22 mouse cellular contexts compared by ENCODE assay signal in genomic region chr12:105733370-105734159, GRCm38 (mm10). TPM values are rescaled to one million over a fixed set of nuclear protein-coding genes. Genes with fewer than 3 reads are reported as not detected.
DNase-seq lines count a peak whose midpoint lies in the region; ATAC-seq lines count a peak whose summit lies in the region.
"Had no signal": no experiment of that assay in that cellular context is flagged by ENCODE, and none has a peak within 500 bp of the region (broad histone marks: within the 10 kb centered on the region; RNA-seq: fewer than 3 reads in every experiment).

No protein-coding gene starts in this region.

- DNase-seq in forebrain, embryonic 14.5 days (ENCODE audit: low spot score): peak; percentile 10
- DNase-seq in ES-CJ7 (ENCODE audit: low read depth, low spot score): peak; percentile 62
- DNase-seq in left cerebral cortex, postnatal 4 days: no peak
- no peak for DNase-seq in cerebellum, adult 8-10 months
- DNase-seq: adrenal gland, adult 2 months; adrenal gland, postnatal 25 days; cerebellum, adult 2 months; cerebellum, postnatal 14 days; gastrocnemius, adult 2 months; gastrocnemius, postnatal 25 days; heart, adult 18-20 months; heart, postnatal 10 days; heart, postnatal 4 days had no signal

- H3K4me2 ChIP-seq in forebrain, embryonic 14.5 days (ENCODE audit: low read length): no peak overlapping the region
- no peak overlapping the region for H3K4me2 ChIP-seq in forebrain, embryonic 12.5 days
- H3K4me2 ChIP-seq: embryonic facial prominence, embryonic 13.5 days; forebrain, embryonic 13.5 days; hindbrain, embryonic 15.5 days had no signal

- intact Hi-C loops in left cerebral cortex, postnatal 4 days (cut with DNase I): no loop called here

- H3K4me1 ChIP-seq in forebrain, embryonic 14.5 days (ENCODE audit: control insufficient read depth, insufficient read depth, low read length): no peaks in the 10 kb centered on the region
- H3K4me1 ChIP-seq in forebrain, embryonic 12.5 days: no peaks in the 10 kb centered on the region
- H3K4me1 ChIP-seq: embryonic facial prominence, embryonic 13.5 days; forebrain, embryonic 13.5 days; hindbrain, embryonic 15.5 days had no signal

- H3K9ac ChIP-seq in forebrain, embryonic 14.5 days (ENCODE audit: low read length): no peak overlapping the region
- H3K9ac ChIP-seq in forebrain, embryonic 12.5 days: no peak overlapping the region
- H3K9ac ChIP-seq: embryonic facial prominence, embryonic 13.5 days; forebrain, embryonic 13.5 days; hindbrain, embryonic 15.5 days had no signal

- 81% methylated on average over 9 of the region's 9 CpGs for WGBS in forebrain, embryonic 14.5 days
- 76% methylated on average over 9 of the region's 9 CpGs for WGBS in forebrain, embryonic 12.5 days

- H3K27me3 ChIP-seq in forebrain, embryonic 14.5 days (replicated peaks; ENCODE audit: control insufficient read depth, insufficient read depth, low read length): no peaks in the 10 kb centered on the region
- no peaks in the 10 kb centered on the region for H3K27me3 ChIP-seq in forebrain, embryonic 12.5 days
- H3K27me3 ChIP-seq: CH12.LX; embryonic facial prominence, embryonic 13.5 days; forebrain, embryonic 13.5 days; hindbrain, embryonic 15.5 days had no signal

- H3K36me3 ChIP-seq in forebrain, embryonic 14.5 days (ENCODE audit: control insufficient read depth, insufficient read depth, low read length): no peaks in the 10 kb centered on the region
- H3K36me3 ChIP-seq in forebrain, embryonic 12.5 days (replicated peaks): no peaks in the 10 kb centered on the region
- H3K36me3 ChIP-seq: embryonic facial prominence, embryonic 13.5 days; heart, embryonic 10.5 days; hindbrain, embryonic 15.5 days had no signal

- no peaks in the 10 kb centered on the region for H3K9me3 ChIP-seq in forebrain, embryonic 14.5 days (replicated peaks; ENCODE audit: control insufficient read depth, low read length)
- H3K9me3 ChIP-seq in forebrain, embryonic 12.5 days: no peaks in the 10 kb centered on the region
- H3K9me3 ChIP-seq: embryonic facial prominence, embryonic 13.5 days; forebrain, embryonic 13.5 days; heart, embryonic 10.5 days; hindbrain, embryonic 15.5 days had no signal

- H3K27ac ChIP-seq in forebrain, embryonic 14.5 days (ENCODE audit: low read depth, low read length): no peak overlapping the region
- no peak overlapping the region for H3K27ac ChIP-seq in forebrain, embryonic 12.5 days
- H3K27ac ChIP-seq: embryonic facial prominence, embryonic 13.5 days; forebrain, embryonic 13.5 days; gastrocnemius, adult 2 months; heart, embryonic 10.5 days; hindbrain, embryonic 15.5 days had no signal

- H3K4me3 ChIP-seq in forebrain, embryonic 14.5 days (ENCODE audit: low read depth, low read length): no peak overlapping the region
- H3K4me3 ChIP-seq in forebrain, embryonic 12.5 days (replicated peaks): no peak overlapping the region
- H3K4me3 ChIP-seq: embryonic facial prominence, embryonic 13.5 days; forebrain, embryonic 13.5 days; gastrocnemius, adult 2 months; heart, embryonic 10.5 days; hindbrain, embryonic 15.5 days had no signal

- ATAC-seq in forebrain, embryonic 14.5 days: no peak
- no peak for ATAC-seq in forebrain, embryonic 12.5 days (ENCODE audit: low FRiP score)
- peak; percentile 64 for ATAC-seq in common myeloid progenitor, adult 5-6 weeks (replicated peaks; ENCODE audit: low read depth, poor library complexity, severe bottlenecking)
- ATAC-seq in megakaryocyte progenitor cell, adult 5-6 weeks (replicated peaks; ENCODE audit: poor library complexity): peak; percentile 43; the same call in 1 of the 2 replicates
- ATAC-seq: forebrain, embryonic 13.5 days; intestine, embryonic 16.5 days had no signal

RNA-seq across cellular contexts. Expression of gene Ak7, which starts 27.8 kb away (rescaled TPM):
- polyA plus RNA-seq in forebrain, embryonic 14.5 days (2014; fragmentation: Nextera tagmentation; extraction: Ambion mirVana): 0.41 and 0.73 TPM in 2 replicates
- polyA plus RNA-seq in forebrain, embryonic 12.5 days (2016; fragmentation: Nextera tagmentation; extraction: Ambion mirVana): 0.45 and 0.78 TPM in 2 replicates
- total RNA-seq in common myeloid progenitor, adult 5-6 weeks (2017): not detected in 2 replicates
- not detected in 2 replicates for total RNA-seq in megakaryocyte progenitor cell, adult 5-6 weeks (2015)
- total RNA-seq in megakaryocyte progenitor cell, adult 5-6 weeks (2017): 0.10 TPM in 1 of 2 replicates, not detected in the other
- total RNA-seq in left cerebral cortex, postnatal 4 days (2021): 1 to 10 TPM; 1.4 TPM
- total RNA-seq: gastrocnemius, adult 2 months; gastrocnemius, postnatal 25 days; heart, postnatal 10 days had no signal

RNA-seq across cellular contexts. Expression of gene Atg2b, which starts 48.6 kb away (rescaled TPM):
- 13.8 and 14.6 TPM in 2 replicates for polyA plus RNA-seq in forebrain, embryonic 14.5 days (2014; fragmentation: Nextera tagmentation; extraction: Ambion mirVana)
- 17.7 and 18.3 TPM in 2 replicates for polyA plus RNA-seq in forebrain, embryonic 12.5 days (2016; fragmentation: Nextera tagmentation; extraction: Ambion mirVana)
- 24.7 and 34.0 TPM in 2 replicates for total RNA-seq in common myeloid progenitor, adult 5-6 weeks (2017)
- 24.0 and 34.3 TPM in 2 replicates for total RNA-seq in megakaryocyte progenitor cell, adult 5-6 weeks (2015)
- 20.2 and 27.1 TPM in 2 replicates for total RNA-seq in megakaryocyte progenitor cell, adult 5-6 weeks (2017)
- 10 to 100 TPM; 38.5 to 39.3 TPM for total RNA-seq in left cerebral cortex, postnatal 4 days (2021)

RNA-seq across cellular contexts. Expression of gene Gskip, which starts 48.9 kb away (rescaled TPM):
- 33.5 and 34.1 TPM in 2 replicates for polyA plus RNA-seq in forebrain, embryonic 14.5 days (2014; fragmentation: Nextera tagmentation; extraction: Ambion mirVana)
- polyA plus RNA-seq in forebrain, embryonic 12.5 days (2016; fragmentation: Nextera tagmentation; extraction: Ambion mirVana): 27.8 and 28.5 TPM in 2 replicates
- total RNA-seq in common myeloid progenitor, adult 5-6 weeks (2017): 10.7 and 11.6 TPM in 2 replicates
- total RNA-seq in megakaryocyte progenitor cell, adult 5-6 weeks (2015): 16.8 and 23.4 TPM in 2 replicates
- total RNA-seq in megakaryocyte progenitor cell, adult 5-6 weeks (2017): 11.7 and 14.6 TPM in 2 replicates
- 10 to 100 TPM; 14.2 to 14.4 TPM for total RNA-seq in left cerebral cortex, postnatal 4 days (2021)

RNA-seq across cellular contexts. Expression of gene Papola, which starts 50.9 kb away (rescaled TPM):
- 164 and 176 TPM in 2 replicates for polyA plus RNA-seq in forebrain, embryonic 14.5 days (2014; fragmentation: Nextera tagmentation; extraction: Ambion mirVana)
- 326 and 334 TPM in 2 replicates for polyA plus RNA-seq in forebrain, embryonic 12.5 days (2016; fragmentation: Nextera tagmentation; extraction: Ambion mirVana)
- 166 and 176 TPM in 2 replicates for total RNA-seq in common myeloid progenitor, adult 5-6 weeks (2017)
- 223 and 232 TPM in 2 replicates for total RNA-seq in megakaryocyte progenitor cell, adult 5-6 weeks (2015)
- total RNA-seq in megakaryocyte progenitor cell, adult 5-6 weeks (2017): 104 and 140 TPM in 2 replicates
- 100 to 1,000 TPM; 150 to 173 TPM for total RNA-seq in left cerebral cortex, postnatal 4 days (2021)

Comparison
In these comparisons a context has a peak if more than half of its experiments do, and no peak if none do; other contexts are left out.
1. ATAC-seq: peak in common myeloid progenitor, adult 5-6 weeks (single experiment) and megakaryocyte progenitor cell, adult 5-6 weeks (single experiment); none in forebrain, embryonic 14.5 days (single experiment) and forebrain, embryonic 12.5 days (single experiment).
2. DNase-seq: peak in forebrain, embryonic 14.5 days (single experiment) and ES-CJ7 (single experiment); none in left cerebral cortex, postnatal 4 days (single experiment) and cerebellum, adult 8-10 months (single experiment).